Mouse (Mus musculus) midbrain, postnatal 0 days (tissue): Measurements from ENCODE around the gene Jdp2. TPM values are rescaled to one million over a fixed set of nuclear protein-coding genes. Genes with fewer than 3 reads are reported as not detected.
A peak's percentile ranks its signal among the peaks of the same experiment; 100 is the strongest.

Experiments
- ATAC-seq: fragments of 200-750 bp; cut with Nextera tagmentation; 2 replicates; pipeline ENCODE4 v1.8.0; 2017; ENCODE audit warnings: moderate number of reproducible peaks, mild to moderate bottlenecking, moderate TSS enrichment, moderate library complexity; ENCODE audit not compliant: low FRiP score
- DNase-seq: peaks from one replicate; pipeline ENCODE4 v3.0.0-alpha.2; 2015; ENCODE audit warnings: low spot score
- H3K27ac ChIP-seq: fragments of 300-500 bp; sonication (generic); 2 replicates; pipeline ENCODE4 v1.5.1; 2014; ENCODE audit warnings: low read depth, mild to moderate bottlenecking, low read length, mixed read lengths
- H3K27me3 ChIP-seq: fragments of 300-500 bp; sonication (generic); 2 replicates; pipeline ENCODE4 v1.6.1; 2014; ENCODE audit warnings: low read length, control low read depth, mixed read lengths; ENCODE audit not compliant: insufficient read depth
- H3K36me3 ChIP-seq: fragments of 300-500 bp; sonication (generic); 2 replicates; pipeline ENCODE4 v1.6.1; 2014; ENCODE audit warnings: low read length, control low read depth, mixed read lengths; ENCODE audit not compliant: insufficient read depth
- H3K4me1 ChIP-seq: fragments of 300-500 bp; sonication (generic); 2 replicates; pipeline ENCODE4 v1.6.1; 2014; ENCODE audit warnings: mild to moderate bottlenecking, control low read depth, antibody characterized with exemption, low read length, mixed read lengths; ENCODE audit not compliant: insufficient read depth
- H3K4me2 ChIP-seq: fragments of 300-500 bp; sonication (generic); 2 replicates; pipeline ENCODE4 v1.6.1; 2014; ENCODE audit warnings: low read depth, mild to moderate bottlenecking, low read length, mixed read lengths; ENCODE audit not compliant: poor library complexity, severe bottlenecking
- H3K4me3 ChIP-seq: fragments of 300-500 bp; sonication (generic); 2 replicates; pipeline ENCODE4 v1.5.1; 2014; ENCODE audit warnings: low read depth, mild to moderate bottlenecking, low read length, moderate library complexity
- H3K9ac ChIP-seq: fragments of 300-500 bp; sonication (generic); replicated peaks from 2 replicates; pipeline ENCODE4 v1.6.1; 2014; ENCODE audit warnings: mild to moderate bottlenecking, low read length, moderate library complexity, mixed read lengths; ENCODE audit not compliant: poor library complexity, severe bottlenecking
- H3K9me3 ChIP-seq: fragments of 300-500 bp; sonication (generic); 2 replicates; pipeline ENCODE4 v1.6.1; 2016; ENCODE audit warnings: low read length, control low read depth
- CTCF ChIP-seq: IDR thresholded peaks from 2 replicates; pipeline ENCODE4 v1.5.1; 2016; ENCODE audit warnings: antibody characterized with exemption, mild to moderate bottlenecking
- WGBS: fragments of 180-500 bp; shearing (Covaris S2); extraction: QIAGEN DNeasy Blood & Tissue Kit; methylation state at CpG from one replicate; pipeline ENCODE4 v1.1.7; 2014; 5-methylcytosine and 5-hydroxymethylcytosine counted together
- polyA plus RNA-seq: library from polyadenylated mRNA; unstranded; fragments of >200 nt; fragmentation: Nextera tagmentation; extraction: Ambion mirVana; gene quantifications from 2 replicates; pipeline ENCODE4 v1.2.1, GENCODE M21; 2015
- total RNA-seq: library from RNA; depleted of rRNA; stranded (reverse); fragments of >200 nt; gene quantifications from 2 replicates; pipeline ENCODE4 v1.2.3, GENCODE M21; 2014

Gene Jdp2
- total and polyA plus RNA-seq, 2 experiments from 2014 or later: 1.0 to 18.4 TPM

- H3K4me1 ChIP-seq: peaks cover 13% of the 10 kb centered on the region
- 24% methylated on average over 15 of the region's 15 CpGs for WGBS
- H3K27ac ChIP-seq: peak overlapping the region; percentile 74
- DNase-seq (peak; percentile 64), ATAC-seq (peak; percentile 85)
- no peak for TF ChIP-seq CTCF
- no peaks in the 10 kb centered on the region for H3K27me3 ChIP-seq
- H3K36me3 ChIP-seq: no peaks in the 10 kb centered on the region
- H3K4me2 ChIP-seq: peak overlapping the region; percentile 34; the same call in 1 of the 2 replicates
- no peak overlapping the region for H3K4me3 ChIP-seq
- H3K9me3 ChIP-seq: no peaks in the 10 kb centered on the region
- H3K9ac ChIP-seq: 0 out of 2 replicates have a peak overlapping the region, but pooled peaks have one; percentile 24
These were observed 17.4 kb upstream of the Jdp2 start for GRCm38 (mm10) chr12:85581261-85582066.

- TF ChIP-seq CTCF: no peak
- Histone ChIP-seq H3K27me3 (no peaks in the 10 kb centered on the region), H3K36me3 (no peaks in the 10 kb centered on the region), H3K9ac (no peak overlapping the region), H3K4me1 (peaks cover 13% of the 10 kb centered on the region), H3K4me3 (no peak overlapping the region), H3K27ac (0 out of 2 replicates have a peak overlapping the region, but pooled peaks have one; percentile 74), H3K9me3 (no peaks in the 10 kb centered on the region), H3K4me2 (no peak overlapping the region)
- 71% methylated on average over 5 of the region's 5 CpGs for WGBS
- no peak for ATAC-seq
- DNase-seq: no peak
These were observed 16.8 kb upstream of the Jdp2 start for GRCm38 (mm10) chr12:85582067-85582316.

- peaks cover 13% of the 10 kb centered on the region for H3K4me1 ChIP-seq
- H3K36me3 ChIP-seq: no peaks in the 10 kb centered on the region
- H3K4me2 ChIP-seq: no peak overlapping the region
- no peak overlapping the region for H3K4me3 ChIP-seq
- H3K9ac ChIP-seq: no peak overlapping the region
- 64% methylated on average over 11 of the region's 11 CpGs for WGBS
- no peak for TF ChIP-seq CTCF
- DNase-seq (no peak), ATAC-seq (no peak)
- H3K9me3 ChIP-seq: no peaks in the 10 kb centered on the region
- H3K27me3 ChIP-seq: no peaks in the 10 kb centered on the region
- no peak overlapping the region for H3K27ac ChIP-seq
These were observed 13.0 kb upstream of the Jdp2 start for GRCm38 (mm10) chr12:85585761-85586258.

- Histone ChIP-seq H3K27me3 (no peaks in the 10 kb centered on the region), H3K36me3 (no peaks in the 10 kb centered on the region), H3K27ac (no peak overlapping the region), H3K9me3 (no peaks in the 10 kb centered on the region), H3K4me3 (no peak overlapping the region), H3K9ac (no peak overlapping the region), H3K4me2 (no peak overlapping the region), H3K4me1 (no peaks in the 10 kb centered on the region)
- TF ChIP-seq CTCF: no peak
- WGBS: 78% methylated on average over 5 of the region's 5 CpGs
- no peak for ATAC-seq
- no peak for DNase-seq
These were observed 8.9 kb upstream of the Jdp2 start for GRCm38 (mm10) chr12:85589870-85590382.

- TF ChIP-seq CTCF: no peak
- Histone ChIP-seq H3K27ac (no peak overlapping the region), H3K4me2 (no peak overlapping the region), H3K36me3 (no peaks in the 10 kb centered on the region), H3K4me3 (no peak overlapping the region), H3K9me3 (no peaks in the 10 kb centered on the region), H3K4me1 (peaks cover under 1% of the 10 kb centered on the region; the same call in 1 of the 2 replicates), H3K9ac (no peak overlapping the region), H3K27me3 (no peaks in the 10 kb centered on the region)
- WGBS: 90% methylated on average over 9 of the region's 9 CpGs
- ATAC-seq: no peak
- no peak for DNase-seq
These were observed 5.9 kb upstream of the Jdp2 start for GRCm38 (mm10) chr12:85592943-85593342.

- peaks cover 6% of the 10 kb centered on the region; the same call in 1 of the 2 replicates for H3K4me1 ChIP-seq
- WGBS: 91% methylated on average over 2 of the region's 2 CpGs
- no peak for ATAC-seq
- no peak overlapping the region for H3K4me3 ChIP-seq
- no peak for TF ChIP-seq CTCF
- no peak overlapping the region for H3K9ac ChIP-seq
- no peaks in the 10 kb centered on the region for H3K27me3 ChIP-seq
- H3K9me3 ChIP-seq: no peaks in the 10 kb centered on the region
- no peak overlapping the region for H3K4me2 ChIP-seq
- H3K36me3 ChIP-seq: no peaks in the 10 kb centered on the region
- H3K27ac ChIP-seq: no peak overlapping the region
- DNase-seq: no peak
These were observed 4.4 kb upstream of the Jdp2 start for GRCm38 (mm10) chr12:85594390-85594789.
